Mouse (Mus musculus) heart, postnatal 10 days (tissue): ENCODE data around the gene Irf7. TPM values are rescaled to one million over a fixed set of nuclear protein-coding genes. Genes with fewer than 3 reads are reported as not detected.
"Not testable (repeated sequence)": the region's sequence is repeated elsewhere in the genome, so short reads cannot be mapped to it uniquely, and the experiment has no call there.

ENCODE experiments used
- DNase-seq, 2 experiments: peaks; one replicate each; pipeline ENCODE4 v3.0.0; 2021
- intact Hi-C: fragments of 180-260 bp; cut with DNase I; formaldehyde crosslinking; loops from one replicate; pipeline ENCODE4 v1.15.1; 2025
- total RNA-seq, 2 experiments: library from RNA; stranded (reverse); gene quantifications; 2 replicates each; pipeline ENCODE4 v1.2.3; 2021

Irf7 gene
- total RNA-seq, 2 experiments from 2014 or later = 1.7 TPM

- intact Hi-C loops = no loop called here
- no peak for DNase-seq
These were observed 11.7 kb upstream of the Irf7 start for GRCm38 (mm10) chr7:141277701-141278678.

GRCm38 (mm10) chr7:141276546-141276945 is 10.3 kb upstream of the Irf7 start, which contains the start of gene Cdhr5:
Gene Cdhr5, minus strand, starts transcription at chr7:141276786.
- DNase-seq = no peak
- intact Hi-C loops = no loop called here

- DNase-seq = no peak
- intact Hi-C loops = no loop called here
These were observed 9.1 kb upstream of the Irf7 start for GRCm38 (mm10) chr7:141275356-141275755.

GRCm38 (mm10) chr7:141270631-141271030 is 4.3 kb upstream of the Irf7 start:
- intact Hi-C loops = no loop called here
- no peak for DNase-seq

GRCm38 (mm10) chr7:141269273-141269545 is 2.9 kb upstream of the Irf7 start:
- intact Hi-C loops = no loop called here
- no peak for DNase-seq

- no peak for DNase-seq
- intact Hi-C loops = no loop called here
These were observed 2.4 kb upstream of the Irf7 start for GRCm38 (mm10) chr7:141268466-141269272.

GRCm38 (mm10) chr7:141265411-141265738 is 906 bp downstream of the Irf7 start:
- DNase-seq = no peak
- intact Hi-C loops = loop anchor here (1.0 kb wide), 1 partner anchor 98 kb away; no protein-coding TSS in a partner anchor

GRCm38 (mm10) chr7:141264761-141265410 is 1.4 kb downstream of the Irf7 start:
- DNase-seq = peak; percentile 35 to 49
- intact Hi-C loops = loop anchor here (1.0 kb wide), 1 partner anchor 98 kb away; no protein-coding TSS in a partner anchor

- intact Hi-C loops = no loop called here
- no peak for DNase-seq
These were observed 2.1 kb downstream of the Irf7 start for GRCm38 (mm10) chr7:141264041-141264700.

- DNase-seq = no peak
- intact Hi-C loops = no loop called here
These were observed 2.6 kb downstream of the Irf7 start for GRCm38 (mm10) chr7:141263640-141264039.

- intact Hi-C loops = no loop called here
- no peak for DNase-seq
These were observed 4.8 kb downstream of the Irf7 start for GRCm38 (mm10) chr7:141261480-141261879.

GRCm38 (mm10) chr7:141256159-141256558 is 10.1 kb downstream of the Irf7 start:
- DNase-seq = no peak
- intact Hi-C loops = no loop called here

GRCm38 (mm10) chr7:141250486-141250885 is 15.8 kb downstream of the Irf7 start:
- DNase-seq, intact Hi-C loops: not testable (repeated sequence)

GRCm38 (mm10) chr7:141231551-141231950 is 34.7 kb downstream of the Irf7 start:
- intact Hi-C loops = no loop called here
- no peak for DNase-seq

- DNase-seq = no peak
- intact Hi-C loops = no loop called here
These were observed 35.2 kb downstream of the Irf7 start for GRCm38 (mm10) chr7:141231111-141231510.

GRCm38 (mm10) chr7:141230570-141230969 is 35.7 kb downstream of the Irf7 start:
- intact Hi-C loops = no loop called here

GRCm38 (mm10) chr7:141229702-141230101 is 36.6 kb downstream of the Irf7 start:
- intact Hi-C loops = loop anchor here (2.0 kb wide), 1 partner anchor 133 kb away; no protein-coding TSS in a partner anchor
- no peak for DNase-seq

More at GRCm38 (mm10) chr7:141230570-141230969, 35.7 kb downstream of the Irf7 start:
- no peak for DNase-seq

- intact Hi-C loops = loop anchor here (2.0 kb wide), 1 partner anchor 134 kb away; no protein-coding TSS in a partner anchor
- peak; percentile 93 to 97 for DNase-seq
These were observed 37.8 kb downstream of the Irf7 start, which contains the start of gene Phrf1 for GRCm38 (mm10) chr7:141228279-141229067. Gene Phrf1, plus strand, starts transcription at chr7:141228784.

GRCm38 (mm10) chr7:141227796-141228195 is 38.5 kb downstream of the Irf7 start:
- DNase-seq = no peak
- intact Hi-C loops = loop anchor here (2.0 kb wide), 1 partner anchor 135 kb away; no protein-coding TSS in a partner anchor
